Mouse (Mus musculus) embryonic fibroblast, embryonic 13.5 days (primary cell): ENCODE data around the gene Tiam1. TPM values are rescaled to one million over a fixed set of nuclear protein-coding genes. Genes with fewer than 3 reads are reported as not detected.

ENCODE experiments used
- H3K27ac ChIP-seq: 2 replicates; pipeline ENCODE4 v1.5.1; 2012; ENCODE audit warnings: low read length, control low read depth, inconsistent platforms; ENCODE audit not compliant: insufficient read depth
- H3K4me1 ChIP-seq: 2 replicates; pipeline ENCODE4 v1.6.1; 2011; ENCODE audit warnings: low read length; ENCODE audit not compliant: control insufficient read depth, insufficient read depth
- H3K4me3 ChIP-seq: 2 replicates; pipeline ENCODE4 v1.5.1; 2011; ENCODE audit warnings: mild to moderate bottlenecking, control low read depth, low read length; ENCODE audit not compliant: insufficient read depth
- CTCF ChIP-seq: IDR thresholded peaks from 2 replicates; pipeline ENCODE4 v1.5.1; 2011; ENCODE audit warnings: mild to moderate bottlenecking, control low read depth, low read length, moderate library complexity, borderline replicate concordance; ENCODE audit not compliant: insufficient read depth
- POLR2A ChIP-seq: IDR thresholded peaks from 2 replicates; pipeline ENCODE4 v1.6.1; 2011; ENCODE audit warnings: low read depth, mild to moderate bottlenecking, control low read depth, low read length, moderate library complexity
- polyA plus RNA-seq: library from polyadenylated mRNA; stranded (reverse); fragments of >200 nt; gene quantifications from 2 replicates; pipeline ENCODE4 v1.2.4, GENCODE M21; 2011; ENCODE audit warnings: low read depth; ENCODE audit not compliant: missing spikeins, insufficient read length

Gene Tiam1
- polyA plus RNA-seq, 1 experiment: 17.8 TPM

GRCm38 (mm10) chr16:89928611-89929010, 215.0 kb downstream of the Tiam1 start:
- TF ChIP-seq CTCF: no peak
- no peak for TF ChIP-seq POLR2A
- H3K4me1 ChIP-seq: no peaks in the 10 kb centered on the region
- H3K27ac ChIP-seq: no peak overlapping the region
- no peak overlapping the region for H3K4me3 ChIP-seq

- Histone ChIP-seq H3K27ac (no peak overlapping the region), H3K4me1 (no peaks in the 10 kb centered on the region), H3K4me3 (no peak overlapping the region)
- no peak for TF ChIP-seq POLR2A
- no peak for TF ChIP-seq CTCF
These were observed 219.2 kb downstream of the Tiam1 start for GRCm38 (mm10) chr16:89924249-89924890.

GRCm38 (mm10) chr16:89923311-89923710, 220.3 kb downstream of the Tiam1 start:
- TF ChIP-seq POLR2A (no peak), CTCF (no peak)
- Histone ChIP-seq H3K27ac (no peak overlapping the region), H3K4me3 (no peak overlapping the region), H3K4me1 (no peaks in the 10 kb centered on the region)

DNA sequence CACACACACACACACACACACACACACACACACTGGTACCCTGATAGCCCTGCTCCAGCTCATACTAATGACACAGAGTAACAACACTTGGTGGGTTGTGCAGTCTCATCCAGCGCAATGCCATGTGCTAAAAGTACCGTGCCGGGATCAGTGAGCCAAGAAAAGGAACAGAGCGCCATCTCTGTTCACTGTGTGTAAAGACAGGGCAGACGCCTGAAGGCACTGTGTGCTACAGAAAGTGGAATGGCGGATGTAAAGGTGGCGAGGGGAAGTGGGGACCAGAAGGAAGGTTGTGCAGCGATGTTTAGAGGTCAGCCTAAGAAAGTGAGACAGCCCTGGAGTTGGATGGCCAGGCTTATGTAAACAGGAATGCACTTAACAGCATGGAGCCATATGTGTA, 221.1 kb downstream of the Tiam1 start:
- Histone ChIP-seq H3K4me1 (no peaks in the 10 kb centered on the region), H3K27ac (no peak overlapping the region), H3K4me3 (no peak overlapping the region)
- TF ChIP-seq CTCF (no peak), POLR2A (no peak)

DNA sequence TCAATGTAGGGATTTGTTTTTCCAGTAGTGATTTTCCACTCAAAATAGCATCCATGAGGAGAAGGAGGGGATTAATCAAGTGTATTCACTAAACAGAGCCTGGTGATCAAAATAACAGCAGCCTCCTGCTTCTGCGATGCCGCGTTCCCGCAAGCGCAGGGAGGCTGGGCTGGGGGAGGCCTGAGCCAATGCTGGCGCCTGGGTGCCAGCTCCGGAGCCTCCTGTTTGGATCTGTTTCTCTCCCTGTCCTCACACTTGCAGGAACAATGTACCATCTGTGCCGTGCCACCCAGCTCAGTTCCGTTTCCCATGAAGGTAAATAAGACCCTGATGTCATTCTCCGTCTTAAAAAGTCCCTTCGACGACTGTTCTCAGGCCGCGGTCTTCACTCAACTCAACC, 222.2 kb downstream of the Tiam1 start:
- no peak overlapping the region for H3K27ac ChIP-seq
- TF ChIP-seq CTCF (no peak), POLR2A (no peak)
- H3K4me1 ChIP-seq: no peaks in the 10 kb centered on the region
- no peak overlapping the region for H3K4me3 ChIP-seq

- H3K4me3 ChIP-seq: no peak overlapping the region
- no peaks in the 10 kb centered on the region for H3K4me1 ChIP-seq
- no peak for TF ChIP-seq CTCF
- no peak for TF ChIP-seq POLR2A
- H3K27ac ChIP-seq: no peak overlapping the region
These were observed 223.2 kb downstream of the Tiam1 start for GRCm38 (mm10) chr16:89920417-89920816.

GRCm38 (mm10) chr16:89917404-89917803, 226.2 kb downstream of the Tiam1 start:
- Histone ChIP-seq H3K4me3 (no peak overlapping the region), H3K27ac (no peak overlapping the region), H3K4me1 (no peaks in the 10 kb centered on the region)
- TF ChIP-seq CTCF: no peak

- Histone ChIP-seq H3K4me3 (no peak overlapping the region), H3K4me1 (no peaks in the 10 kb centered on the region), H3K27ac (no peak overlapping the region)
- TF ChIP-seq CTCF (no peak), POLR2A (no peak)
These were observed 228.6 kb downstream of the Tiam1 start for GRCm38 (mm10) chr16:89914946-89915345.

DNA sequence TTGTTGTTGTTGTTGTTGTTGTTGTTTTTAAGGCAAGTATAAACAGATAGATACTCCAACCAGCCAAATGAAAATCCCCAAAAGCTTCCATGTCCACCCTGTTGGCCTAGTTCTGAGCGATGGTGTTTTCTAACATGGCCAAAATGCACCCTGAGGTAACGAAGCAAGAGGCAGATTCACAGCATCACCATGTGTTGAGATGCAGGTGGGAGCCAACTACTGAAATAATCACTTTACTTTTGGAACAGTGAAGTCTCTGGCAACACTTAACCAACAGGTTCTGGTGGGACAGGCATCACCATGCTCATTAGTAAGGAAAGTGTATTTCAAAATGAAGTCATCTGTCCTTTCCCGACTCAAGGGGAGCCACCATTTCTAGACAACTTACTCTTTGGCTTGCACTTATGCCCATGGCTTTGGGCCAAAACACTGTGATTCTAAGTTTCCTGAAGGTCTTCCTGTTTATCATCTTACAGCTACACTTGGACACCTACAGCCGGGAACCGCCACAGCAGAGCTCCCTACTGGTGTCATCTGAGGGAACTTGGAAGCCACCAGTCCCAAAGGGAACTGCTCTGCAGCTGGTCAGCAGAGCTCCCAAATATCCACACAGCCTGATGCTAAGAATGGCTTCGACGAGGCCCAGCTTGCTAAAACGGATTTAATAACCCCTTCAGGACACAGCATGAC, 230.7 kb downstream of the Tiam1 start:
- TF ChIP-seq POLR2A (no peak), CTCF (no peak)
- Histone ChIP-seq H3K4me3 (no peak overlapping the region), H3K27ac (no peak overlapping the region), H3K4me1 (no peaks in the 10 kb centered on the region)

GRCm38 (mm10) chr16:89909393-89910068, 234.0 kb downstream of the Tiam1 start:
- Histone ChIP-seq H3K4me1 (peaks cover 3% of the 10 kb centered on the region), H3K4me3 (no peak overlapping the region), H3K27ac (no peak overlapping the region)
- TF ChIP-seq CTCF (no peak), POLR2A (no peak)
